Mouse (Mus musculus) stomach, postnatal 0 days (tissue): ENCODE results near the gene Cadm4.

ENCODE experiments used
- CTCF ChIP-seq: IDR thresholded peaks from 2 replicates; pipeline ENCODE4 v1.5.1; 2016; ENCODE audit warnings: antibody characterized with exemption, low read depth, mild to moderate bottlenecking, moderate library complexity
- EP300 ChIP-seq: optimal IDR thresholded peaks from 2 replicates; pipeline ENCODE3; 2016; ENCODE audit warnings: antibody characterized with exemption

GRCm38 (mm10) chr7:24534301-24534700 is 52.5 kb downstream of the Cadm4 start:
- TF ChIP-seq EP300 (no peak), CTCF (no peak)
